Mouse (Mus musculus) CD4-positive, CD25-positive, alpha-beta regulatory T cell (primary cell): Measurements from ENCODE around the gene Hmga1b. TPM values are rescaled to one million over a fixed set of nuclear protein-coding genes. Genes with fewer than 3 reads are reported as not detected.

Source experiments
- polyA plus RNA-seq: library from polyadenylated mRNA; unstranded; fragments of 100-300 nt; shearing (Covaris generic); gene quantifications from one replicate; pipeline ENCODE4 v1.2.1, GENCODE M21; 2017

Gene Hmga1b
- polyA plus RNA-seq, result 29.4 TPM

DNA sequence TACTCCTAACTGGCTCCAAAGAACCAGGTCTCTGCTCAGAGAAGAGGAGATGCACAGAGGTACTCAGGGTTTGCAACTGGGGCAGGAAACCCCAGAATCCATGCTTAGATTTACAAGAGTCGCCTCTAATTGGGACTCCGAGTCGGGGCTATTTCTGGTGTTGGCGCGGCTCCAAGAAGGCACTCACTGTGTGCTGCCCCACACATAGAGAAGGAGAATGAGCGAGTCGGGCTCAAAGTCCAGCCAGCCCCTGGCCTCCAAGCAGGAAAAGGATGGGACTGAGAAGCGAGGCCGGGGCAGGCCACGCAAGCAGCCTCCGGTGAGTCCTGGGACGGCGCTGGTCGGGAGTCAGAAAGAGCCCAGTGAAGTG, at the start of gene Hmga1b:
Gene Hmga1b (plus strand): TSS at position 123 of the 370 bp plus-strand sequence.

DNA sequence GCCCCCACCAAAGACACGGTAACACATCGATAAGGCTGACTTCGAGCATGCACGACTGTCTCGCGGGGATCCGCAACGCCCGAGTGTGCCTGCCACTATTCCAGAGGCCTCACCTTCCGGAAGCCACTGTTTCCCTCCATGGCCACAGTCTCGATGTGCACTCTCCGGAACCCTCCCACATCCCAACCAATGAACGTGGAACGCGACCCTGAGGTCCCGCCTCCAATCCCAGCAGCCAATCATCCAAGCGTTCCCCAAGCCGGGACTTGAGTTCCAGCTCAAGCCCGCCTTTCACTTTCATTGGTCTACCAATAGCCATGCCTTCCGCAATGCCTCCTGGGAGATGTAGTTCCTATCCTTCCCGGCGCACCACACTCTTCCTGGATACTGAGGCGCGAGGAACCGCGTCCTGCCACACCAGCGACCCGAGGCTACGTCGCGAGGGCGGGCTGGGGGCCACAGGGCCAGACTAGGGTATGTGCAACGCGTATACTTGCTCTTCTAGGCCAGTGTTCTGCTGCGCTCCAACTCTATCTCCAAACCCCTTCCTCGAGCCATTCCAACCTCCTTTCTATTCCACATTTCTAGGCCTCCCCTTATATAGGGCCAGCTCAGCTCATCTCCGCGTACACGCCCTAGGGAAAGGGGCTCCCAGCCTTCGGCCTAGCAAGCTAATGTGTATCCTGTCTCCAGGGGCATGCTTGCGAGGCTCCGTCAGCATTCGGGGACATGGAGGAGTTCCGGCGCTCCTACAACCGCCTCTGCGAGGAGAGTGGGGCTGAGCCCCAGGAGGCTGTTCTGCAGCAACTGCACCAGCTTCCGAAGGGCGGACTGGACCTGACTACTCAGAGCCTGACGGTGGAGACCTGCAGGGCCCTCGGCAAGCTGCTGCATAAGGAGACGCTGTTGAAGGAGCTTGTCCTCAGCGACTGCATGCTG, 48.7 kb upstream of the Hmga1b start, which contains the start of the genes Cenpx and Lrrc45:
Gene Cenpx (minus strand): TSS at position 159 of the 939 bp plus-strand sequence.
Gene Lrrc45 (plus strand): TSS at position 346 of the 939 bp plus-strand sequence.

GRCm38 (mm10) chr11:120721124-120722066, 41.2 kb upstream of the Hmga1b start, which contains the start of gene Rac3:
Gene Rac3, plus strand, starts transcription at chr11:120721470.

DNA sequence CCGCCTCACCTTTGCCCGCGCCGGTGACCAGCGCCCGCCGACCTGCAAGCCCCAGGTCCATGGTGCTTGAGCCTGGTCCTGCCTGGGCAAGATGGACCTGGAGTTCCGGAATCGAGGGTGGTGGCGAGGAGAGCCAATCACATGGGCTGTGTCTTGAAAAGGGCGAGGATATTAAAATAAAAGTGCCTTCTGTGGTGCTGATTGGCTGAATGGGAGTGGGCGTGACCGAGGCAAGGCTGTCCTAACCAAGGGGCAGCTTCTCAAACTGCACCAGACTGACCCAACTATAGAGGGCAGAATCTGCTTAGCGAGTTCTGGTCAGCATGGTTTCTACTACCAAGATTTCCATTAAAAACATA, 35.4 kb upstream of the Hmga1b start, which contains the start of gene Dcxr:
Gene Dcxr (minus strand): TSS at position 113 of the 359 bp plus-strand sequence.

DNA sequence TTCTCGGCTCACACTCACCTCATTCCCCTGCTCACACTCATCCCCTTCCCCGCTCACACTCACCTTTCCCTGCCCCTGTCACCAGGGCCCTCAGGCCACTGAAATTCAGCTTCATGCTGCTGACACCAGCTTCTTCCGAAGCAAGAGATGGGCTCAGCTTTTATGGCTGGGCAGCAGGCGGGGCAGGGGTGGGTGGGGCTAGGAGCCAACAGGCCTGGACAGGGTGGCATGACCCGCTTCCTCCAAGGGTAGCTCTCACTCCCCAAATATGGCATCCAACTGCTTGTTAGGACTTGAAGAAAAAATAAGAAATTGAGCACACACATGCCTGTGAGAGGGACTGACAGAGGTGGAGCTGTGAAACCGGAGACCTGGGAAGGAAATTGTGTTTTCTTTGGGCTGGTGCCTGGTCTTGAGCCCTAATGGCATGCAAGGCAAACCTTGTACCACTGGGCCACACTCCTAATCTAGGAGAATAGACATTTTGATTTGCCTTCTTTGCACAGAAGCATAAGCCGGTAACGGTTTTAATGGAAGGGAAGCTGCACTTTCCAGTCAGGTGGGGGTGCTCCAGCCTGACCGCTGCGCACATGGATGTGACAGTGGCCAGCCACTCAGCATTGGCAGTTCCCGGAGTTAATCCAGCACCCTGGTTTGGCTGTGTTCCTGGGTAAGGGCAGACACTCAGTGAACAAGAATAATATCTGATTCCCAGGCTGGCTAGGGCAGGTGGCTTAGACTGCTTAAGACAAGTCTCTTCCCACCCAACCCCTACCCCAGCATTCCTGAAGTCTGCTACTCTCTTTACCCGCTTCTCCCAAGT, 30.5 kb upstream of the Hmga1b start, which contains the start of gene Cbr2:
Gene Cbr2 (minus strand): TSS at position 257 of the 823 bp plus-strand sequence.

GRCm38 (mm10) chr11:120784064-120784791, 21.6 kb downstream of the Hmga1b start, which contains the start of the genes Rfng and Gps1:
Gene Rfng, minus strand, starts transcription at chr11:120784207.
Gene Gps1, plus strand, starts transcription at chr11:120784272.

GRCm38 (mm10) chr11:120795756-120796613, 33.4 kb downstream of the Hmga1b start, which contains the start of gene Dus1l:
Gene Dus1l, minus strand, starts transcription at chr11:120796403.

Other genes with a start within 250 kb of the Hmga1b start
- not detected for gene Gcgr, start 232.1 kb upstream of the Hmga1b start, polyA plus RNA-seq
- gene Mcrip1, start 213.1 kb upstream of the Hmga1b start, polyA plus RNA-seq, result 144 TPM
- not detected for gene Ppp1r27, start 211.7 kb upstream of the Hmga1b start, polyA plus RNA-seq
- 244 TPM for gene P4hb, start 189.5 kb upstream of the Hmga1b start, polyA plus RNA-seq
- 800 TPM for gene Arhgdia, start 181.2 kb upstream of the Hmga1b start, polyA plus RNA-seq
- 327 TPM for gene Alyref, start 164.4 kb upstream of the Hmga1b start, polyA plus RNA-seq
- gene Anapc11, start 164.4 kb upstream of the Hmga1b start, polyA plus RNA-seq, result 115 TPM
- 1.2 TPM for gene Npb, start 154.3 kb upstream of the Hmga1b start, polyA plus RNA-seq
- 159 TPM for gene Pcyt2, start 144.9 kb upstream of the Hmga1b start, polyA plus RNA-seq
- gene Sirt7, start 137.6 kb upstream of the Hmga1b start, polyA plus RNA-seq, result 300 TPM
- 17.6 TPM for gene Mafg, start 129.2 kb upstream of the Hmga1b start, polyA plus RNA-seq
- gene Pycr1, start 119.0 kb upstream of the Hmga1b start, polyA plus RNA-seq, result 1.2 TPM
- gene Myadml2, start 114.6 kb upstream of the Hmga1b start, polyA plus RNA-seq, result 0.41 TPM
- gene Notum, start 101.6 kb upstream of the Hmga1b start, polyA plus RNA-seq, result not detected
- gene Aspscr1, start 89.8 kb upstream of the Hmga1b start, polyA plus RNA-seq, result 178 TPM
- gene Cenpx, start 49.1 kb upstream of the Hmga1b start, polyA plus RNA-seq, result 114 TPM
- 67.6 TPM for gene Lrrc45, start 48.9 kb upstream of the Hmga1b start, polyA plus RNA-seq
- gene Rac3, start 41.3 kb upstream of the Hmga1b start, polyA plus RNA-seq, result 1.8 TPM
- 14.3 TPM for gene Dcxr, start 35.5 kb upstream of the Hmga1b start, polyA plus RNA-seq
- 0.59 TPM for gene Cbr2, start 30.7 kb upstream of the Hmga1b start, polyA plus RNA-seq
- 39.3 TPM for gene Rfng, start 21.4 kb downstream of the Hmga1b start, polyA plus RNA-seq
- 159 TPM for gene Gps1, start 21.5 kb downstream of the Hmga1b start, polyA plus RNA-seq
- 83.8 TPM for gene Dus1l, start 33.6 kb downstream of the Hmga1b start, polyA plus RNA-seq
- gene Fasn, start 61.8 kb downstream of the Hmga1b start, polyA plus RNA-seq, result 45.8 TPM
- gene Ccdc57, start 170.1 kb downstream of the Hmga1b start, polyA plus RNA-seq, result 0.85 TPM
- 11.1 TPM for gene Slc16a3, start 185.7 kb downstream of the Hmga1b start, polyA plus RNA-seq
- gene Csnk1d, start 228.5 kb downstream of the Hmga1b start, polyA plus RNA-seq, result 161 TPM